Mouse (Mus musculus) spleen, adult 18-20 months (tissue): ENCODE data around the gene Hist1h4d.

Experiments used
- DNase-seq, 2 experiments: peaks; one replicate each; pipeline ENCODE4 v3.0.0; 2022; ENCODE audit warnings: mixed read lengths in 2 of 2

The Hist1h4d gene

GRCm38 (mm10) chr13:23595622-23596372 lies 14.4 kb downstream of the Hist1h4d start:
- DNase-seq = no peak

GRCm38 (mm10) chr13:23597957-23598356 lies 16.6 kb downstream of the Hist1h4d start:
- DNase-seq = peak; percentile 57 to 82

- no peak for DNase-seq
Measured at GRCm38 (mm10) chr13:23603182-23603699, 21.8 kb downstream of the Hist1h4d start.

- DNase-seq = no peak
Measured at GRCm38 (mm10) chr13:23604452-23604851, 23.1 kb downstream of the Hist1h4d start.

- no peak for DNase-seq
Measured at GRCm38 (mm10) chr13:23605052-23605451, 23.7 kb downstream of the Hist1h4d start.

- no peak for DNase-seq
Measured at GRCm38 (mm10) chr13:23609209-23609608, 27.8 kb downstream of the Hist1h4d start.

GRCm38 (mm10) chr13:23609844-23610243 lies 28.4 kb downstream of the Hist1h4d start:
- DNase-seq = no peak

GRCm38 (mm10) chr13:23610393-23610792 lies 29.0 kb downstream of the Hist1h4d start:
- no peak for DNase-seq

GRCm38 (mm10) chr13:23611638-23612037 lies 30.2 kb downstream of the Hist1h4d start:
- DNase-seq = no peak

DNA sequence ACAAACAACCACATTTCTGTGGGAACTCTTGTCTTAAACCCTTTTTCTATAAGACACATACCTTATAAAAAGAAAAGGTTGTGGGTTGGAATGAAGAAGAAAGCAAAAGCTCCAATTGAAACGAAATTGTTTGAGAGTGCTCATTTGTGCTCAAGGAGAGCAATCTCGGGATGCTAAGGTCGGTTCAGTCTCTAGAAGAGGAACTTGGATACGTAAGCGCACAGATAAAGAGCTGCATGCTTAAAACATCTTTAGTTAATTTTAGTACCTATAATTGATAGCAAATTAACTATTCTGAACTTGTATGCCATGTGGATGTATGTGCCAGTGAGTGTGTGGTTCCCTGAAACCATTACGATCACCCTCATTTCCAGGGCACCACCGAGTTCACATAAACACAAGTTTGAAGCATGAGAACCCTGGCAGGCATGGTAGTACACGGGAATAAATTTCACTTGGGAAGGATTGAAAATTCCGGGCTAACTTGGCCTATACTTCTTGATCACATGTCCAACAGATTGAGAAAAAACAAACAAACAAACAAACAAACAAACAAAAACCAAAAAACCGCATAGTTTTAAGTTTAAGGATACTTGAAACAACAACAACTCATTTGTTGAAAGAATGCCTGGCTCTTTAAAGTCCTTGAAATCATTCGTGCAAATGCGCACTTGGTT lies 38.8 kb downstream of the Hist1h4d start:
- no peak for DNase-seq

- peak; percentile 19 to 52 for DNase-seq
Measured at GRCm38 (mm10) chr13:23620733-23621531, 39.5 kb downstream of the Hist1h4d start, which contains the start of gene Hist1h2be. Hist1h2be (minus strand) TSS chr13:23621124.

- peak; percentile 57 to 60 for DNase-seq
Measured at GRCm38 (mm10) chr13:23621532-23622174, 40.3 kb downstream of the Hist1h4d start.

DNA sequence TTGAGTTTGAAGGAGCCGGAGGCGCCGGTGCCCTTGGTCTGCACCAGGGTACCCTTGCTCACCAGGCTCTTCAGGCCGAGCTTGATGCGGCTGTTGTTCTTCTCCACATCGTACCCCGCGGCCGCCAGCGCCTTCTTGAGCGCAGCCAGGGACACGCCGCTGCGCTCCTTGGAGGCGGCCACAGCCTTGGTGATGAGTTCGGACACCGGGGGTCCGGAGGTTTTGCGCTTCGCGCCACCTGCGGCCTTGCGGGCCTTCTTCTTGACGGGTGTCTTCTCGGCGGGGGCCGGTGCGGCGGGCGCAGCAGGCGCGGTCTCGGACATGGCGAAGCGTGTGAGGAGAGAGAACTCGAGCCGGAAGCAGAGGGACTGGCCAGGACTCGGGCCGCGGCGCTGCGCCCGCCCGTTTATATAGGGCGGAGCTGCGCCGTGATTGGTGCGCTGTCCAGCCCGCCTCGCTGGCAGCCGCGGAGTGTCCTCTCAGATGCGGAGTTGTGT lies 40.8 kb downstream of the Hist1h4d start, which contains the start of gene Hist1h1e:
TSS of gene Hist1h1e (minus strand) at position 384 of the 497 bp plus-strand sequence.
- DNase-seq = peak; percentile 81 to 84

DNA sequence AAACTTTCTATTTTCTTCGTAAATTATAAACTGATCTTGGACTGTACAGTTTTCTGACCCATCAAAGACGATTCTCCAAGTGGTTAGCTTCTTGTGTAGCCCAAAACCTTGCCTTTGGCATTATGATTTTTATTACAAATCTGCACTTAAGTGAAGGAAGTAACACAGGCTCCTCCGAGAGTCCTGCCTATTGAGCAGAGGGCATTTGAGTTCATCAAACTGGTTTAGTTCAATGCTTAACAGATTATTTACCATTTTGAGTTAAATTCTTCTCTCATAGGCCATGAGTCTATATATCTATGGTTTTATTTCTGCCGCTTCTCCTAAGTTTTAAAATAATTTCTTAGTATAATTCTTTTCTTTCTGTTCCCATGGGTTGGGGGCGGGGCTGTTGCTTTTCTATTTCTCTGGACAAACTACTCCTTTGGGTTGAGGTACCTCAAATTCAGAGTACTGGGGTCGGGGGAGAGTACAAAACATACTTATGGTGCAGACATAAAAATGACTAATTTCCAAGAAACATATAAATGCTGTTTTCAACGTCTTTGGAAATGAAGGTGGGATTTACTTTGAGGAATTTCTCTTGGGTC lies 41.6 kb downstream of the Hist1h4d start:
- DNase-seq = peak in 1 of 2 experiments; percentile 19

GRCm38 (mm10) chr13:23630653-23631052 lies 49.3 kb downstream of the Hist1h4d start:
- no peak for DNase-seq
